Mouse (Mus musculus) forebrain, embryonic 10.5 days (tissue): ENCODE measurements around the gene Pex14. TPM values are rescaled to one million over a fixed set of nuclear protein-coding genes. Genes with fewer than 3 reads are reported as not detected.

ENCODE experiments used
- polyA plus RNA-seq: library from polyadenylated mRNA; unstranded; fragments of >200 nt; fragmentation: Nextera tagmentation; extraction: Ambion mirVana; gene quantifications from 2 replicates; pipeline ENCODE4 v1.2.1, GENCODE M21; 2016

The Pex14 gene
- polyA plus RNA-seq, 1 experiment from 2014 or later: 54.4 TPM

Other genes starting within 250 kb of the Pex14 start
- 30.5 and 33.4 TPM in 2 replicates for gene Dffa, start 4.3 kb upstream of the Pex14 start, polyA plus RNA-seq
- 0.30 TPM in 1 of 2 replicates, not detected in the other for gene Cort, start 26.9 kb upstream of the Pex14 start, polyA plus RNA-seq
- gene Cenps, start 37.8 kb upstream of the Pex14 start, polyA plus RNA-seq: 64.8 and 69.1 TPM in 2 replicates
- gene Pgd, start 66.9 kb upstream of the Pex14 start, polyA plus RNA-seq: 169 and 172 TPM in 2 replicates
- gene Kif1b, start 207.8 kb upstream of the Pex14 start, polyA plus RNA-seq: 55.9 and 59.8 TPM in 2 replicates